Mouse (Mus musculus): ENCODE data around the gene Ldhc.

Ldhc gene

GRCm38 (mm10) chr7:46918678-46919371 is 57.8 kb downstream of the Ldhc start:
- peak; percentile 10 for DNase-seq (ENCODE audit: low spot score)

- peak; percentile 91 for DNase-seq (ENCODE audit: low spot score)
Measured at GRCm38 (mm10) chr7:46919551-46920176, 58.7 kb downstream of the Ldhc start, which contains the start of gene Tsg101. Tsg101 (minus strand) TSS chr7:46919969.

DNA sequence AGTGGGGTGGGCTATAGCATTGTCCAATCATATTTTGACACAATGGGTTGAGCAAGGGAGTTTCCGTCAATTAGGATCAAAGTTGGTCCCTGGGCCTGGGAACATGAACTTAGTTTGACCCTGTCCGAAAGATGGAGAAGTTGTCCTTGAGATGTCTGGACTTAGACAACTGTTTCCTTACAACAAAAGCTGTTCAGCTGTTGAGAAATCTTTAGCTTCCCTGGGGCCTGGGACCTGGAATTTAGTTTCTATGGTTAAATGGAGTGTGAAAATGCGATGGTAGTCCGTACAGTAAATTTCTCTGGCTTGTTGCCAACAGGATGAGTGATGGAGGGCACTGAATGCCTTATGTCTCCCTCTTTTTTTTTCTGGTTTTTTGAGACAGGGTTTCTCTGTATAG is 61.1 kb downstream of the Ldhc start:
- no peak for DNase-seq (ENCODE audit: low spot score)

Measured in MN1 (cell line).